Mouse (Mus musculus): ENCODE data around the gene Cdc37l1. TPM values are rescaled to one million over a fixed set of nuclear protein-coding genes. Genes with fewer than 3 reads are reported as not detected.

The Cdc37l1 gene
- total RNA-seq, 2 experiments from 2014 or later: 33.2 to 39.2 TPM

Other genes with a start within 250 kb of the Cdc37l1 start
- under 1 TPM; 0.65 to 0.69 TPM for gene Slc1a1, start 155.3 kb upstream of the Cdc37l1 start, total RNA-seq (2021)
- gene Plpp6, start 26.4 kb upstream of the Cdc37l1 start, total RNA-seq (2021): 1 to 10 TPM; 4.6 to 4.8 TPM
- 1 to 10 TPM; 4.4 to 8.6 TPM for gene 4430402I18Rik, start 22.6 kb upstream of the Cdc37l1 start, total RNA-seq (2021)
- gene Ak3, start 57.6 kb downstream of the Cdc37l1 start, total RNA-seq (2021): 10 to 100 TPM; 70.0 to 71.5 TPM
- 10 to 100 TPM; 11.6 to 12.6 TPM for gene Rcl1, start 111.0 kb downstream of the Cdc37l1 start, total RNA-seq (2021)